Mouse (Mus musculus): ENCODE results near the gene Tas2r117. TPM values are rescaled to one million over a fixed set of nuclear protein-coding genes. Genes with fewer than 3 reads are reported as not detected.

The Tas2r117 gene
- polyA plus RNA-seq (2015; fragmentation: Nextera tagmentation; extraction: Ambion mirVana) = not detected in 2 replicates

GRCm38 (mm10) chr6:132802518-132802917, at the start of gene Tas2r117:
Gene Tas2r117 (plus strand): TSS chr6:132802818.
- no peaks in the 10 kb centered on the region for H3K9me3 ChIP-seq (ENCODE audit: control insufficient read depth, low read length)
- no peak for ATAC-seq (ENCODE audit: low FRiP score, low TSS enrichment)
- H3K27ac ChIP-seq (replicated peaks) = no peak within 1 kb of the TSS
- DNase-seq (ENCODE audit: low spot score) = no peak
- H3K9ac ChIP-seq (ENCODE audit: low read length) = no peak within 1 kb of the TSS
- no peak within 1 kb of the TSS for H3K4me2 ChIP-seq (replicated peaks; ENCODE audit: low read depth)
- H3K36me3 ChIP-seq (ENCODE audit: control insufficient read depth, insufficient read depth, low read length) = no peaks in the 10 kb centered on the region
- no peak within 1 kb of the TSS for H3K4me3 ChIP-seq (ENCODE audit: low read depth, low read length)
- H3K27me3 ChIP-seq (ENCODE audit: control insufficient read depth, insufficient read depth, low read length) = no peaks in the 10 kb centered on the region
- TF ChIP-seq EP300 (optimal IDR thresholded peaks at IDR 0.05) (no peak), CTCF (IDR thresholded peaks at IDR 0.05; ENCODE audit: low read depth) (no peak)
- WGBS = 85% methylated on average over 1 of the region's 1 CpGs
- no peaks in the 10 kb centered on the region for H3K4me1 ChIP-seq (replicated peaks; ENCODE audit: control insufficient read depth, insufficient read depth)

- Histone ChIP-seq H3K27ac (replicated peaks) (no peak within 1 kb of the TSS), H3K4me2 (replicated peaks; ENCODE audit: low read depth) (no peak within 1 kb of the TSS), H3K4me3 (ENCODE audit: low read depth, low read length) (no peak within 1 kb of the TSS), H3K27me3 (ENCODE audit: control insufficient read depth, insufficient read depth, low read length) (no peaks in the 10 kb centered on the region), H3K36me3 (ENCODE audit: control insufficient read depth, insufficient read depth, low read length) (no peaks in the 10 kb centered on the region), H3K9ac (ENCODE audit: low read length) (no peak within 1 kb of the TSS), H3K4me1 (replicated peaks; ENCODE audit: control insufficient read depth, insufficient read depth) (no peaks in the 10 kb centered on the region), H3K9me3 (ENCODE audit: control insufficient read depth, low read length) (no peaks in the 10 kb centered on the region)
- WGBS = 70% methylated on average over 1 of the region's 1 CpGs
- no peak for ATAC-seq (ENCODE audit: low FRiP score, low TSS enrichment)
- no peak for DNase-seq (ENCODE audit: low spot score)
- no peak for TF ChIP-seq EP300 (optimal IDR thresholded peaks at IDR 0.05)
- no peak for TF ChIP-seq CTCF (IDR thresholded peaks at IDR 0.05; ENCODE audit: low read depth)
Observed at GRCm38 (mm10) chr6:132754430-132754829, 48.2 kb upstream of the Tas2r117 start, which contains the start of gene Tas2r124. Gene Tas2r124 (plus strand): TSS chr6:132754730.

GRCm38 (mm10) chr6:132761831-132762230, 40.8 kb upstream of the Tas2r117 start, which contains the start of gene Tas2r102:
Gene Tas2r102 (plus strand): TSS chr6:132762131.
- WGBS = 95% methylated on average over 2 of the region's 2 CpGs
- no peak for DNase-seq (ENCODE audit: low spot score)

GRCm38 (mm10) chr6:132778062-132778461, 24.6 kb upstream of the Tas2r117 start, which contains the start of gene Tas2r136:
Gene Tas2r136 (minus strand): TSS chr6:132778162.
- DNase-seq (ENCODE audit: low spot score) (no peak), ATAC-seq (ENCODE audit: low FRiP score, low TSS enrichment) (no peak)
- Histone ChIP-seq H3K27ac (replicated peaks) (no peak within 1 kb of the TSS), H3K36me3 (ENCODE audit: control insufficient read depth, insufficient read depth, low read length) (no peaks in the 10 kb centered on the region), H3K9me3 (ENCODE audit: control insufficient read depth, low read length) (no peaks in the 10 kb centered on the region), H3K4me3 (ENCODE audit: low read depth, low read length) (no peak within 1 kb of the TSS), H3K4me2 (replicated peaks; ENCODE audit: low read depth) (no peak within 1 kb of the TSS), H3K9ac (ENCODE audit: low read length) (no peak within 1 kb of the TSS), H3K27me3 (ENCODE audit: control insufficient read depth, insufficient read depth, low read length) (no peaks in the 10 kb centered on the region), H3K4me1 (replicated peaks; ENCODE audit: control insufficient read depth, insufficient read depth) (no peaks in the 10 kb centered on the region)
- TF ChIP-seq EP300 (optimal IDR thresholded peaks at IDR 0.05) (no peak), CTCF (IDR thresholded peaks at IDR 0.05; ENCODE audit: low read depth) (no peak)

More at GRCm38 (mm10) chr6:132761831-132762230, 40.8 kb upstream of the Tas2r117 start, which contains the start of gene Tas2r102:
- Histone ChIP-seq H3K27me3 (ENCODE audit: control insufficient read depth, insufficient read depth, low read length) (no peaks in the 10 kb centered on the region), H3K27ac (replicated peaks) (no peak within 1 kb of the TSS), H3K36me3 (ENCODE audit: control insufficient read depth, insufficient read depth, low read length) (no peaks in the 10 kb centered on the region), H3K9me3 (ENCODE audit: control insufficient read depth, low read length) (no peaks in the 10 kb centered on the region), H3K4me1 (replicated peaks; ENCODE audit: control insufficient read depth, insufficient read depth) (no peaks in the 10 kb centered on the region), H3K4me2 (replicated peaks; ENCODE audit: low read depth) (no peak within 1 kb of the TSS), H3K9ac (ENCODE audit: low read length) (no peak within 1 kb of the TSS), H3K4me3 (ENCODE audit: low read depth, low read length) (no peak within 1 kb of the TSS)
- TF ChIP-seq EP300 (optimal IDR thresholded peaks at IDR 0.05) (no peak), CTCF (IDR thresholded peaks at IDR 0.05; ENCODE audit: low read depth) (no peak)
- no peak for ATAC-seq (ENCODE audit: low FRiP score, low TSS enrichment)

- TF ChIP-seq CTCF (IDR thresholded peaks at IDR 0.05; ENCODE audit: low read depth) (no peak), EP300 (optimal IDR thresholded peaks at IDR 0.05) (no peak)
- WGBS = 5% methylated on average over 1 of the region's 1 CpGs
- no peaks in the 10 kb centered on the region for H3K9me3 ChIP-seq (ENCODE audit: control insufficient read depth, low read length)
- no peaks in the 10 kb centered on the region for H3K36me3 ChIP-seq (ENCODE audit: control insufficient read depth, insufficient read depth, low read length)
- H3K27ac ChIP-seq (replicated peaks) = no peak overlapping the region
- no peak overlapping the region for H3K9ac ChIP-seq (ENCODE audit: low read length)
- no peak overlapping the region for H3K4me3 ChIP-seq (ENCODE audit: low read depth, low read length)
- H3K4me1 ChIP-seq (replicated peaks; ENCODE audit: control insufficient read depth, insufficient read depth) = no peaks in the 10 kb centered on the region
- H3K4me2 ChIP-seq (replicated peaks; ENCODE audit: low read depth) = no peak overlapping the region
- ATAC-seq (ENCODE audit: low FRiP score, low TSS enrichment) (no peak), DNase-seq (ENCODE audit: low spot score) (peak; percentile 15)
- no peaks in the 10 kb centered on the region for H3K27me3 ChIP-seq (ENCODE audit: control insufficient read depth, insufficient read depth, low read length)
Observed at GRCm38 (mm10) chr6:132795393-132795792, 7.2 kb upstream of the Tas2r117 start.

- no peaks in the 10 kb centered on the region for H3K27me3 ChIP-seq (ENCODE audit: control insufficient read depth, insufficient read depth, low read length)
- no peak within 1 kb of the TSS for H3K27ac ChIP-seq (replicated peaks)
- H3K4me1 ChIP-seq (replicated peaks; ENCODE audit: control insufficient read depth, insufficient read depth) = no peaks in the 10 kb centered on the region
- no peaks in the 10 kb centered on the region for H3K9me3 ChIP-seq (ENCODE audit: control insufficient read depth, low read length)
- no peak within 1 kb of the TSS for H3K9ac ChIP-seq (ENCODE audit: low read length)
- H3K4me2 ChIP-seq (replicated peaks; ENCODE audit: low read depth) = no peak within 1 kb of the TSS
- WGBS = 75% methylated on average over 1 of the region's 1 CpGs
- H3K36me3 ChIP-seq (ENCODE audit: control insufficient read depth, insufficient read depth, low read length) = no peaks in the 10 kb centered on the region
- ATAC-seq (ENCODE audit: low FRiP score, low TSS enrichment) (no peak), DNase-seq (ENCODE audit: low spot score) (no peak)
- H3K4me3 ChIP-seq (ENCODE audit: low read depth, low read length) = no peak within 1 kb of the TSS
- TF ChIP-seq CTCF (IDR thresholded peaks at IDR 0.05; ENCODE audit: low read depth) (no peak), EP300 (optimal IDR thresholded peaks at IDR 0.05) (no peak)
Observed at GRCm38 (mm10) chr6:132846842-132847241, 44.2 kb downstream of the Tas2r117 start, which contains the start of gene Tas2r123. Gene Tas2r123 (plus strand): TSS chr6:132847142.

Other genes with a start within 250 kb of the Tas2r117 start
- gene Prh1, start 233.0 kb upstream of the Tas2r117 start, polyA plus RNA-seq (2015; fragmentation: Nextera tagmentation; extraction: Ambion mirVana) = 0.11 TPM in 1 of 2 replicates, not detected in the other
- not detected in 2 replicates for gene Prp2, start 206.9 kb upstream of the Tas2r117 start, polyA plus RNA-seq (2015; fragmentation: Nextera tagmentation; extraction: Ambion mirVana)
- gene A630073D07Rik, start 151.3 kb upstream of the Tas2r117 start, polyA plus RNA-seq (2015; fragmentation: Nextera tagmentation; extraction: Ambion mirVana) = not detected in 2 replicates
- gene Tas2r120, start 145.9 kb upstream of the Tas2r117 start, polyA plus RNA-seq (2015; fragmentation: Nextera tagmentation; extraction: Ambion mirVana) = not detected in 2 replicates
- not detected in 2 replicates for gene Tas2r121, start 101.8 kb upstream of the Tas2r117 start, polyA plus RNA-seq (2015; fragmentation: Nextera tagmentation; extraction: Ambion mirVana)
- gene Tas2r122, start 90.9 kb upstream of the Tas2r117 start, polyA plus RNA-seq (2015; fragmentation: Nextera tagmentation; extraction: Ambion mirVana) = not detected in 2 replicates
- gene Tas2r115, start 64.8 kb upstream of the Tas2r117 start, polyA plus RNA-seq (2015; fragmentation: Nextera tagmentation; extraction: Ambion mirVana) = not detected in 2 replicates
- gene Tas2r124, start 48.1 kb upstream of the Tas2r117 start, polyA plus RNA-seq (2015; fragmentation: Nextera tagmentation; extraction: Ambion mirVana) = not detected in 2 replicates
- not detected in 2 replicates for gene Tas2r102, start 40.7 kb upstream of the Tas2r117 start, polyA plus RNA-seq (2015; fragmentation: Nextera tagmentation; extraction: Ambion mirVana)
- gene Tas2r136, start 24.7 kb upstream of the Tas2r117 start, polyA plus RNA-seq (2015; fragmentation: Nextera tagmentation; extraction: Ambion mirVana) = not detected in 2 replicates
- not detected in 2 replicates for gene Tas2r123, start 44.3 kb downstream of the Tas2r117 start, polyA plus RNA-seq (2015; fragmentation: Nextera tagmentation; extraction: Ambion mirVana)
- not detected in 2 replicates for gene Tas2r116, start 52.6 kb downstream of the Tas2r117 start, polyA plus RNA-seq (2015; fragmentation: Nextera tagmentation; extraction: Ambion mirVana)
- gene Tas2r110, start 65.2 kb downstream of the Tas2r117 start, polyA plus RNA-seq (2015; fragmentation: Nextera tagmentation; extraction: Ambion mirVana) = not detected in 2 replicates
- not detected in 2 replicates for gene Tas2r113, start 90.2 kb downstream of the Tas2r117 start, polyA plus RNA-seq (2015; fragmentation: Nextera tagmentation; extraction: Ambion mirVana)
- gene Tas2r125, start 106.8 kb downstream of the Tas2r117 start, polyA plus RNA-seq (2015; fragmentation: Nextera tagmentation; extraction: Ambion mirVana) = not detected in 2 replicates
- gene Tas2r129, start 148.3 kb downstream of the Tas2r117 start, polyA plus RNA-seq (2015; fragmentation: Nextera tagmentation; extraction: Ambion mirVana) = not detected in 2 replicates
- not detected in 2 replicates for gene Tas2r131, start 155.1 kb downstream of the Tas2r117 start, polyA plus RNA-seq (2015; fragmentation: Nextera tagmentation; extraction: Ambion mirVana)
- gene Tas2r109, start 178.1 kb downstream of the Tas2r117 start, polyA plus RNA-seq (2015; fragmentation: Nextera tagmentation; extraction: Ambion mirVana) = not detected in 2 replicates
- gene Tas2r103, start 234.3 kb downstream of the Tas2r117 start, polyA plus RNA-seq (2015; fragmentation: Nextera tagmentation; extraction: Ambion mirVana) = not detected in 2 replicates

Data from stomach, postnatal 0 days (tissue).